Mouse (Mus musculus) limb, embryonic 15.5 days (tissue): ENCODE data around the gene Ksr1. TPM values are rescaled to one million over a fixed set of nuclear protein-coding genes. Genes with fewer than 3 reads are reported as not detected.

ENCODE experiments used
- ATAC-seq: fragments of 200-750 bp; cut with Nextera tagmentation; 2 replicates; pipeline ENCODE4 v1.8.0; 2017; ENCODE audit warnings: low read depth, moderate TSS enrichment; ENCODE audit not compliant: insufficient number of reproducible peaks, low FRiP score, low TSS enrichment
- H3K27ac ChIP-seq: fragments of 300-500 bp; sonication (generic); 2 replicates; pipeline ENCODE4 v1.5.1; 2015; ENCODE audit warnings: moderate library complexity, mild to moderate bottlenecking, inconsistent platforms
- H3K27me3 ChIP-seq: fragments of 300-500 bp; sonication (generic); 2 replicates; pipeline ENCODE4 v1.6.1; 2015; ENCODE audit warnings: inconsistent platforms
- H3K36me3 ChIP-seq: fragments of 300-500 bp; sonication (generic); 2 replicates; pipeline ENCODE4 v1.6.1; 2015; ENCODE audit warnings: inconsistent platforms
- H3K4me1 ChIP-seq: fragments of 300-500 bp; sonication (generic); 2 replicates; pipeline ENCODE4 v1.6.1; 2015; ENCODE audit warnings: inconsistent platforms
- H3K4me2 ChIP-seq: fragments of 300-500 bp; sonication (generic); 2 replicates; pipeline ENCODE4 v1.6.1; 2015; ENCODE audit warnings: mild to moderate bottlenecking, inconsistent platforms
- H3K4me3 ChIP-seq: fragments of 300-500 bp; sonication (generic); 2 replicates; pipeline ENCODE4 v1.5.1; 2015; ENCODE audit warnings: mild to moderate bottlenecking, inconsistent platforms
- H3K9ac ChIP-seq: fragments of 300-500 bp; sonication (generic); 2 replicates; pipeline ENCODE4 v1.6.1; 2015; ENCODE audit warnings: inconsistent platforms
- H3K9me3 ChIP-seq: fragments of 300-500 bp; sonication (generic); 2 replicates; pipeline ENCODE4 v1.6.1; 2016; ENCODE audit warnings: inconsistent platforms
- WGBS: fragments of 180-500 bp; shearing (Covaris S2); methylation state at CpG from one replicate; pipeline ENCODE4 v1.1.7; 2015; 5-methylcytosine and 5-hydroxymethylcytosine counted together
- polyA plus RNA-seq: library from polyadenylated mRNA; unstranded; fragments of >200 nt; fragmentation: Nextera tagmentation; extraction: Ambion mirVana; gene quantifications from 2 replicates; pipeline ENCODE4 v1.2.1, GENCODE M21; 2015

Ksr1 gene
- polyA plus RNA-seq, 1 experiment from 2014 or later: 4.0 TPM

GRCm38 (mm10) chr11:79116665-79117064 is 29.5 kb downstream of the Ksr1 start:
- H3K9ac ChIP-seq: no peak overlapping the region
- no peaks in the 10 kb centered on the region for H3K36me3 ChIP-seq
- H3K4me1 ChIP-seq: peaks cover 63% of the 10 kb centered on the region
- H3K27me3 ChIP-seq: no peaks in the 10 kb centered on the region
- H3K4me2 ChIP-seq: no peak overlapping the region
- WGBS: 37% methylated on average over 9 of the region's 9 CpGs
- no peak overlapping the region for H3K27ac ChIP-seq
- H3K9me3 ChIP-seq: no peaks in the 10 kb centered on the region
- ATAC-seq: no peak
- H3K4me3 ChIP-seq: no peak overlapping the region

- Histone ChIP-seq H3K36me3 (no peaks in the 10 kb centered on the region), H3K27me3 (no peaks in the 10 kb centered on the region), H3K9ac (no peak overlapping the region), H3K4me3 (no peak overlapping the region), H3K4me2 (no peak overlapping the region), H3K27ac (no peak overlapping the region), H3K4me1 (peaks cover 54% of the 10 kb centered on the region), H3K9me3 (no peaks in the 10 kb centered on the region)
- WGBS: 73% methylated on average over 8 of the region's 8 CpGs
- no peak for ATAC-seq
Observed at GRCm38 (mm10) chr11:79115659-79116058, 30.5 kb downstream of the Ksr1 start.

DNA sequence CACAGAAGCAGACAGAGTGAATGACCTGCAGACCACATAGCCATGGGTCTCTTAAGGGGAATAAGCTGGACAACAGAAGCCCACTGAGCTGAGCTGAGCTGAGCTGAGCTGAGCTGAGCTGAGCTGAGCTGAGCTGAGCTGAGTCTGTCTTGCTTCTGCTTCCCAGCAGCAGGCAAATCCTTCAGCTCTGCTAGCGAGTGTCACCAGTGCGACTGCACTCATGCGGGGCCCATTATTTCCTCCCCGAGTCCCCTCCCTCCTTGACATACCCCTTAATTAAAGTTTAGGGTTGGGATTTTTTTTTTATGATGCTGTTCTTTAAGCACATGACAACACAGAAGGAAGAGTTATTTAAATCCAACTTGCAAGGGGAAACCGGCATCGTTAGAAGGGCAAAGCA is 32.1 kb downstream of the Ksr1 start:
- H3K36me3 ChIP-seq: no peaks in the 10 kb centered on the region
- no peak overlapping the region for H3K9ac ChIP-seq
- H3K4me3 ChIP-seq: no peak overlapping the region
- H3K4me1 ChIP-seq: peaks cover 53% of the 10 kb centered on the region
- no peak overlapping the region for H3K4me2 ChIP-seq
- no peak overlapping the region for H3K27ac ChIP-seq
- no peaks in the 10 kb centered on the region for H3K9me3 ChIP-seq
- ATAC-seq: no peak
- WGBS: 29% methylated on average over 6 of the region's 6 CpGs
- no peaks in the 10 kb centered on the region for H3K27me3 ChIP-seq

- WGBS: 86% methylated on average over 4 of the region's 4 CpGs
- H3K4me2 ChIP-seq: no peak overlapping the region
- peaks cover 47% of the 10 kb centered on the region for H3K4me1 ChIP-seq
- H3K27ac ChIP-seq: peak overlapping the region; percentile 55
- no peaks in the 10 kb centered on the region for H3K9me3 ChIP-seq
- no peak overlapping the region for H3K9ac ChIP-seq
- no peaks in the 10 kb centered on the region for H3K27me3 ChIP-seq
- no peaks in the 10 kb centered on the region for H3K36me3 ChIP-seq
- H3K4me3 ChIP-seq: no peak overlapping the region
- ATAC-seq: no peak
Observed at GRCm38 (mm10) chr11:79113397-79113796, 32.8 kb downstream of the Ksr1 start.

DNA sequence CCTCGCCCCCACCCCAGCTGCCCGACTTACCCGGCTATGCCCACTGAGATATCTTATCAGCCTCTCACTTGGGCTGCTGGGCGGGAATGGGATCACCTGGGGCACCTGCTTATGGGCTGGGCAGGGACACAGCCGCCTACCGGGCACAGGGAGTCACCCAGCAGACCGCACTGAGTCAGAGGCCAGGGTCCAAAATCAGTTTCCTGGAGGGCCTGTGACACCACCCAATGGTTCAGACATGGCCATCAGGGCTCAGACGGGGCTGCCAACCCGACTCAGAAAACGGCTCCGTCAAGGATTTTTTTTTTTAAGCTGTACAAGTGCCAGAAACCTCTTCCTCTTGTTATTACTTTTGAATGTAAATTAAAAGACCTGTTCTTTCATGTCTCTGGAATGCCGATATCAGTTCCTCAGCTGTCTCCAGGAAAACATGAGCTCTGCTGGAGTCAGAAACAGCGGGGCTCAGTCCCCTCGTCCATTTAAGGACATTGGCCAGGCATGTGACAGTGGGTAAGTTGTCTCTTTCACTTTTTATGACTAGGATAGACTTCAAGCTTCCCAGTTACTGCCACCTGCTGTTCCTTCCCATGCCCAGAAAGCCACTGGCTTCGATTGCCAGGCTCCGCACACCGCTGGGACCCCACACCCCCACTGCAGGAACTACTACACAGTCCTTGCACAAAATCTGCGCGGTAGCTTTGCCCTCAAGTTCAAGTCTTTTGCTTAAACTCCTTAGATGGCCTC is 33.5 kb downstream of the Ksr1 start:
- no peaks in the 10 kb centered on the region for H3K36me3 ChIP-seq
- H3K9me3 ChIP-seq: no peaks in the 10 kb centered on the region
- 57% methylated on average over 19 of the region's 19 CpGs for WGBS
- no peak overlapping the region for H3K9ac ChIP-seq
- peak overlapping the region; percentile 24; the same call in 1 of the 2 replicates for H3K4me2 ChIP-seq
- peaks cover 49% of the 10 kb centered on the region for H3K4me1 ChIP-seq
- H3K27ac ChIP-seq: peak overlapping the region; percentile 55
- no peaks in the 10 kb centered on the region for H3K27me3 ChIP-seq
- 0 out of 2 replicates have a peak, but pooled peaks have one; percentile 16 for ATAC-seq
- no peak overlapping the region for H3K4me3 ChIP-seq

DNA sequence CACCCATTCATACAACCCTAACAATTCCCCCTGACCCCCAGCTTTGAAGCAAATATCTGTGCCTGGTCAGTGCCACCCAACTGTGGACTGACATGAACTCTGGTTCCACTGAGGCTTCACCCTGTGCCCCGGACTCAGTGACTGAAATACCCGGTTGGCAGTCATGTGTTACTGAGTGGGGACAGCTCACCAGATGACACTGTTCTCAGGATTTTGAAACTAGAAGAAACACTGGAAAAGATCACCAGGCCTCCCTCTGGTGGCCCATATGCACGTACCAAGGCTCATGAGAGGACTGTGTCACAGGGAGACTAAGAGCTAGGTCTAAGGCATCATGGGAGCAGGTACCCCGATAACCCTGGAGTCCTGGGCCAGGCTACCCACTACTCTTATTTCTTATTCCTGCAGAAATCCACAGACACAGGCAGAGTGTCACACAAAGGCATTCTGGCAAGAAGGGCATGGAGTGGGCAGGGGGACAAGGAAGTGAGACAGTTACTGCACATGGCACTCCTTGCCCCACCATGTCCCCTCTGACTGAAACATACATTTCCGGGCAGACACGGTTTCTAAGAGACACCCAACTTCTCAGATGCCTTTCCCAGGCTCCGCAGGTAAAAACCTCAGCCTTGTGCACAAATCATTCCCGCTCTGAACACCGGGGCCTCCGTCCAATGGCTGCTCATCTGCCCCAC is 34.2 kb downstream of the Ksr1 start:
- Histone ChIP-seq H3K4me3 (no peak overlapping the region), H3K4me2 (peak overlapping the region; percentile 24; the same call in 1 of the 2 replicates), H3K9ac (no peak overlapping the region), H3K36me3 (no peaks in the 10 kb centered on the region), H3K27ac (no peak overlapping the region), H3K27me3 (no peaks in the 10 kb centered on the region), H3K9me3 (no peaks in the 10 kb centered on the region), H3K4me1 (peaks cover 52% of the 10 kb centered on the region)
- ATAC-seq: no peak
- 88% methylated on average over 10 of the region's 10 CpGs for WGBS

GRCm38 (mm10) chr11:79110446-79110845 is 35.8 kb downstream of the Ksr1 start:
- no peaks in the 10 kb centered on the region for H3K27me3 ChIP-seq
- no peaks in the 10 kb centered on the region for H3K36me3 ChIP-seq
- H3K9ac ChIP-seq: no peak overlapping the region
- H3K9me3 ChIP-seq: no peaks in the 10 kb centered on the region
- ATAC-seq: no peak
- H3K27ac ChIP-seq: 0 out of 2 replicates have a peak overlapping the region, but pooled peaks have one; percentile 27
- H3K4me2 ChIP-seq: no peak overlapping the region
- no peak overlapping the region for H3K4me3 ChIP-seq
- H3K4me1 ChIP-seq: peaks cover 49% of the 10 kb centered on the region
- WGBS: 67% methylated on average over 4 of the region's 4 CpGs

DNA sequence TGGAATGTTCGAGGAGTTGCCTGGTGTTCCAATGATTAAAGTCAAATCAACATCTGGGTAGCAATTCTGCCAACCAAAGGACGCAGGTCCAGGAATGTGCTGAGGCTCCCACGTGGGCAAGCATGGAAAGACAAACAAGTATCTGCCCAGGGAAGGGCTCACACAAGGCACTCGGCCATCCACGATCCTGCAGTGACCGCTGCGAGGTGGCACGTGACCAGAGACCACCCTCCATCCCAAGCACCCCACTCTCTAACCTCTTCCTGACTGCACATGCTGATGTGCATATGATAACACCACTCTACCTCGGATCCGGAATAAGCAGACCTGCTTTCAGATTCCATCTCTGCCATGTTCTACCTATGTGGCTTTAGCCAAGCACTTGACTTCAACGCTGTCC is 38.3 kb downstream of the Ksr1 start:
- Histone ChIP-seq H3K4me2 (no peak overlapping the region), H3K4me1 (peaks cover 49% of the 10 kb centered on the region), H3K36me3 (no peaks in the 10 kb centered on the region), H3K27ac (no peak overlapping the region), H3K27me3 (no peaks in the 10 kb centered on the region), H3K9me3 (no peaks in the 10 kb centered on the region), H3K9ac (no peak overlapping the region), H3K4me3 (no peak overlapping the region)
- WGBS: 82% methylated on average over 11 of the region's 11 CpGs
- ATAC-seq: no peak

DNA sequence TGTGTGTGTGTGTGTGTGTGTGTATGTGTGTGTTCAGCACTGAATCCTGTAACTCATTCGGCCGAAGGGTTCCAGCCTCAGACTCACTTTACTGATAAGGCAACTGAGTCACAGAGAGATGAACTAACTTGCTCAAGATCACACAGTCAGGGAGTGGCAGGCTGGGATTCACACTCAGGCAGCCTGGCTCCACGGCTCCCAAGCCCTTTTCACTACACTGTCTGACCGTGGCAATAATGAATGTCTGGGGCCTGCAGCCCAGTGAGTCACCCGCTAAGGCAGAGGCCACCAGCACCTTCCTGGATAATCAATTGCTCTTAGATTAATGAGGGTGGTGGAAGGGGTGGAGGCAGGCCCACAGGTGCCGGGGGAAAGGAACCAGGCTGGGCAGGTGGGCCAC is 41.2 kb downstream of the Ksr1 start:
- Histone ChIP-seq H3K27ac (no peak overlapping the region), H3K9me3 (no peaks in the 10 kb centered on the region)
- WGBS: 72% methylated on average over 6 of the region's 6 CpGs

GRCm38 (mm10) chr11:79104538-79104937 is 41.7 kb downstream of the Ksr1 start:
- 71% methylated on average over 6 of the region's 6 CpGs for WGBS
- Histone ChIP-seq H3K4me3 (no peak overlapping the region), H3K36me3 (no peaks in the 10 kb centered on the region), H3K27ac (no peak overlapping the region), H3K4me2 (no peak overlapping the region), H3K9me3 (no peaks in the 10 kb centered on the region), H3K27me3 (no peaks in the 10 kb centered on the region), H3K9ac (no peak overlapping the region), H3K4me1 (peaks cover 35% of the 10 kb centered on the region)
- no peak for ATAC-seq

More for the DNA sequence above, 41.2 kb downstream of the Ksr1 start:
- H3K4me3 ChIP-seq: no peak overlapping the region
- no peak for ATAC-seq
- peaks cover 39% of the 10 kb centered on the region for H3K4me1 ChIP-seq
- no peaks in the 10 kb centered on the region for H3K36me3 ChIP-seq
- no peak overlapping the region for H3K4me2 ChIP-seq
- H3K27me3 ChIP-seq: no peaks in the 10 kb centered on the region
- no peak overlapping the region for H3K9ac ChIP-seq

- H3K27me3 ChIP-seq: no peaks in the 10 kb centered on the region
- 85% methylated on average over 11 of the region's 11 CpGs for WGBS
- H3K36me3 ChIP-seq: no peaks in the 10 kb centered on the region
- H3K27ac ChIP-seq: no peak overlapping the region
- H3K9ac ChIP-seq: no peak overlapping the region
- no peaks in the 10 kb centered on the region for H3K9me3 ChIP-seq
- no peak overlapping the region for H3K4me3 ChIP-seq
- peaks cover 39% of the 10 kb centered on the region for H3K4me1 ChIP-seq
- no peak for ATAC-seq
- H3K4me2 ChIP-seq: no peak overlapping the region
Observed at GRCm38 (mm10) chr11:79104096-79104495, 42.1 kb downstream of the Ksr1 start.

DNA sequence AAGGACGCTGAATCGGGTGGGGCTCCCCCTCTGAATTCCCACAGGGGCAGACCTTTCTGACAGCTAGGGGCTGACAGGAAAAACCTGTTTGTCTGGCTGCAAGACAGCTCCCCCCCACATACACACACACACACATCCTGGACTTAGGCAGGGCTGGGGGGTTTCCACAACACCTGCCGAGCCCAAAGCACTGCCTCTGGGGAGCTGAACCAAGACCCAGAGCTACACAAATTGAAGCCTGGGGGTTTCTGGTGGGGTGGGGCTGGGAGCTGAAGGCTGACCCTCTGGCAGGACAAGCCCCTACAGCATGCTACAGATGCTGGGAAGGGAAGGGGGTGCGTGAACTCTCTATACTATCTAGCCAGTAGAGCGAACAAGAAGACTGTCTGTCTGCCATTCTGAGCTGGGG is 42.7 kb downstream of the Ksr1 start:
- no peak overlapping the region for H3K4me3 ChIP-seq
- 0 out of 2 replicates have a peak overlapping the region, but pooled peaks have one; percentile 52 for H3K27ac ChIP-seq
- H3K4me1 ChIP-seq: peaks cover 45% of the 10 kb centered on the region
- no peak for ATAC-seq
- no peak overlapping the region for H3K4me2 ChIP-seq
- no peaks in the 10 kb centered on the region for H3K36me3 ChIP-seq
- H3K9me3 ChIP-seq: no peaks in the 10 kb centered on the region
- no peaks in the 10 kb centered on the region for H3K27me3 ChIP-seq
- H3K9ac ChIP-seq: no peak overlapping the region
- 59% methylated on average over 5 of the region's 5 CpGs for WGBS
